Mouse (Mus musculus): ENCODE measurements at regions not wholly inside any gene's neighbourhood (a gene's known extent, or its start where the extent isn't known, plus 50 kb on each side); places are given as distances from the start of the nearest gene placed in this dataset.
"Not testable (repeated sequence)": the region's sequence is repeated elsewhere in the genome, so short reads cannot be mapped to it uniquely, and the experiment has no call there.

GRCm38 (mm10) chr12:45287759-45288158, 213.2 kb upstream of the Stxbp6 start:
- no peak for DNase-seq

DNA sequence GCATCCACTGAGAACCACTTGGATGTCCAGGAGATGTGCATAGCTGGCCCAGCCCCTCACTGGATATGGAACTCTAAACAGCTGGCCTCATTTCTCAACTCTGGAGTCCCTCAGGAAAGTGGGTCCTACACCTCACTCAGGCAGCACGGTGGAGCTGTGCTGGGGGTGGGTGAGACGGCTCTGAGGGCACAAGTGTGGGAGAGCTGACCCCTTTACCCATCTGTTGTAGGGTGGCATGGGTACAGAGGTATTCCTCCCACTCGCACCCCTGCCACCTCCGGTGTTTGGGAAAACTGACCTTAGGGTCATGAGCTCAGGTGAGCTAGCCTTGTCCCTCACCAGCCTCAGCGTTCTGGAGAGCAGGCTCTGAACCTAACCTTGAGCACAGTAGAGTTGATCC, 181.8 kb upstream of the Stxbp6 start:
- no peak for DNase-seq

- DNase-seq = no peak
These were observed 136.6 kb upstream of the Stxbp6 start for GRCm38 (mm10) chr12:45211131-45211530.

GRCm38 (mm10) chr12:45195304-45195920, 120.9 kb upstream of the Stxbp6 start:
- no peak for DNase-seq

DNA sequence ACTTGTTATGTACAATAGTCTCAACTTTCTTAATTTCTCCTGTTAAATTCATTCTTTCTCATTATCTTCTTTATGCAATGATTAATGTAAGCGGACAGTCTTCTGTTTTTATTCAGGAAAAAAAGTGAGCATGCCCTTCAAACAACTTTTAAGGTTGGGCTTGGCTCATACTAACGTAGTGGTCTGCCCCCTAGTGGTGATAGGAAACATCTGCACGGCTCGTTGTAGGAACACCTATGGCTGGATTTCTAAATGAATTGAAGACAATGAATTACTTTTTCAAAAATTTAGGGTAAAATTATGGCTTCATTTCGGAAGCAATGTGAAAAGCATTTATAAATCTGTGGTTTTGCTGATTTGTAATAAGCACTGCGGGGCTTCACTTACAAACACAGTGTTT, 112.6 kb upstream of the Stxbp6 start:
- DNase-seq = peak; percentile 31

DNA sequence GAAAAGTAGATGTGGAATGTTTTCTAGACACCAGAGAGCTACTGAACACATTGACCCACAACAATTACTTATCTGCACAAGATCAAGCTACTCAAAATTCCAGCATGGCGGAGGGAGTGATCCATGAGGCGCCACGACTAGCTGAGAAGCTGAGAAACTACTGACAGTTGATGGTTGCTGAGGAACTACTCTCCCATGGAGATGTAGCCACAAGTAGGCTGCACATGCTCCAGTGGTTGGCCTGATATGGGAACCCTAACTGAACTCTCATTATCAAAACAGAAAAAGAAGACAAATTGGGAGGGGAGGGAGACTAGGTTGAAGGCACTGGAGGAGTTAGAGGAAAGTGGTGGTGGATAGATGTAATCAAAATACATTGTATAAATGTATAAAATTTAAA, 110.0 kb upstream of the Stxbp6 start:
- DNase-seq = no peak

- no peak for DNase-seq
These were observed 102.9 kb upstream of the Stxbp6 start for GRCm38 (mm10) chr12:45177454-45177853.

DNA sequence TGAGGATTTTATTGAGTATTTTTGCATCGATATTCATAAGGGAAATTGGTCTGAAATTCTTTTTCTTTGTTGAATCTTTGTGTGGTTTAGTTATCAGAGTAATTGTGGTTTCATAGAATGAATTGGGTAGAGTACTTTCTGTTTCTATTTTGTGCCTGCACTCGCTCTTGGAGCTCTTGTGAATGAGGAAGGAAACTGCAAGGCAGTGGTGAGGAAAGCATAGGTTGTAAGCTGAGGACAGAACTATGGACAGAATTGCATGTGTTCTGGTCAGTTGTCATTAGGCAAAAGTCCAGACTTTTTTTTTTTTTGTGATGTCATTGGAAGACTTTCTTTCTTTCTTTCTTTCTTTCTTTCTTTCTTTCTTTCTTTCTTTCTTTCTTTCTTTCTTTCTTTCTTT, 100.8 kb upstream of the Stxbp6 start:
- not testable (repeated sequence) for DNase-seq

DNA sequence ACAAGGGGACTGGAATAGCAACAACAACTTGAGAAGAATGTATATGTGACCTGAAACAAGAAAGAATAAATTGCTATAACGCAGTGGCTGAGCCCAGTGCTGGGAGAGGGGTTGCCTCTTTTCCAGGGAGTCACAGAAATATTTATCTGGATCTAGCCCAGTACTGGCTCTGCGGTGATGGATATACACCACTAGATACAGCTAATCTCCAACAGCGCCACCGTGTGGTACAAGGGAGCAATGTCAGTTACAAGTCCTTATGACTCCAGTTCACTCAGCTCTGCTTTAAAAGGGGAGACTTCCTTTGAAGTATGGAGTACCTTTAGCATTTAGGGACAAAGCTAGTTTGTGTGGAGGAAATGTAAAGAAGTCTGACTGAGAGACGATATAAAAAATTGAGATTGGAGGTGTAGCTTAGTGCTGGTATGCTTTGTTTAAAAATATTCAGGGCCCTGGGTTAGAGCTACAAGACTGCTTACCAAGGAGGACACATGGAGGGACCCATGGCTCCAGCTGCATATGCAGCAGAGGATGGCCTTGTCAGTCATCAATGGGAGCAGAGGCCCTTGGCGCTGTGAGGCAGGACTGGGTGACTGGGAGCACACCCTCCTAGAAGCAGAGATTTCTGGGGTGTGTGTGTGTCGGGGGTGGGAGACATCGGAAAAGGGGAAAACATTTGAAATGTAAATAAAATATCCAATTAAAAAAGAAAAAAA, 97.6 kb upstream of the Stxbp6 start:
- peak; percentile 61 for DNase-seq

GRCm38 (mm10) chr12:45162011-45162410, 87.5 kb upstream of the Stxbp6 start:
- peak; percentile 45 for DNase-seq

GRCm38 (mm10) chr12:45161581-45161980, 87.1 kb upstream of the Stxbp6 start:
- DNase-seq = not testable (repeated sequence)

DNA sequence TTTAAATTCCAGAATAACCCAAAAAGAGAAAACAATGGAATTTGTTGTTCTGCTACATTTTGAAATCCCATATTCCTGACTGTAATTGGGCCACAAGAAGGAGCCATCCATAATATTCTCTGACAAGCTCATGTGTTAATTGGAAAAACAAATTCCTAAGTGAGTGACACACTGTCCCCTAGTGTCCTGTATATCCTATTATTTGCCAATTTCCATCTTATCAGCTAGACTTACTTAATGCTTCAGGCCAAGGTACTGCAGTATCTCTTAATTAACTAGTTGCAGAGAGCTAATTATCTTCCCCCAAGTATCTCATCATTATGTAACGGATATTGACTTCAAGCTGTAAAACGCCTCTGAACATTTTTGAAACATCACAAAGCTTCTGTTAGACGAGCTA, 84.5 kb upstream of the Stxbp6 start:
- DNase-seq = no peak

DNA sequence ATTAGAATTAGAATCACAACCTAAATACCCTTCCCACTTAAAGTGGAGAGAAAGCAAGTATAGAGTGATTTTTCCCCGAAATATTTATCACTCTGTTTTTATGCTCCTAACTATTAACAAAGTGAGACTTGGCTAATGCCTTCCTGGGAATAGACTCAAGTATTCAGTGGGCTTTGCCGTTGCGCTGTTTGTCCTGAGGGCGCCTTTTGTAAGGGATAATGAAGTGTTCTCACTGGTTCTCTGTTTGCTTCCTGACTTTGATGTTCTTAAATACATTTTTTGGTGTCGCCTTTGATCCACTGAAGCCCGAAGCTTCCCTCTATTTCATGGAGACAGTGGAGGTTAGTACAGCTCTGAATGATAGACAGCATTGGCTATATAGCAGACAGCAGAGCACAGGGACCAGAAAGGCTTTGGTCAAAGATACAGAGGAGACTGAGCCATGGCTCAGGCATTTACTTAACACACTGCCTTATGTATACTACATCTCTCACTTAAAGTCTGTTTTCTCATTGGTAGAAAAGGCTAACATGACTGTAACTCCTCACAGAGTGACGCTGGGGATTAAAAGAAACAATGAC, 63.0 kb upstream of the Stxbp6 start:
- no peak for DNase-seq

DNA sequence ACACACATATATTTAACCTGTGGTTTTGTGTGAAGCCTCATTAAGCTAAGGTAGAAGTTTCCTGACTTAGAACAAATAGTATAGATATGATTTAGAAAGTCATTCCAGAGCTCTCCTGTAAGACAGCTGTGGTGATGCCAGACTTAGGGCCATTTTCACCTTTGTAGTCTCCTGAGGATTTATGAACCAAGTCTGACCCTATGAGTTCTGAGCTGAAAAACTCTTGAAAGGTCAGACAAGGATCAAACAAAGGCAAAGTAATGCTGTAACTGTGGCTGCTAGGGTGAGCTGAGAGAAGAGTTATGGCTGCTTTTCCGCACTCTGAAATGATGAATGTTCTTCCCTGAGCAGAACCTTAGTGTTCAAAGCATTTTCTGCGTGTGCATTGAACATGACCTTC, 58.9 kb upstream of the Stxbp6 start:
- no peak for DNase-seq

GRCm38 (mm10) chr12:45131139-45131538, 56.6 kb upstream of the Stxbp6 start:
- peak; percentile 3 for DNase-seq

DNA sequence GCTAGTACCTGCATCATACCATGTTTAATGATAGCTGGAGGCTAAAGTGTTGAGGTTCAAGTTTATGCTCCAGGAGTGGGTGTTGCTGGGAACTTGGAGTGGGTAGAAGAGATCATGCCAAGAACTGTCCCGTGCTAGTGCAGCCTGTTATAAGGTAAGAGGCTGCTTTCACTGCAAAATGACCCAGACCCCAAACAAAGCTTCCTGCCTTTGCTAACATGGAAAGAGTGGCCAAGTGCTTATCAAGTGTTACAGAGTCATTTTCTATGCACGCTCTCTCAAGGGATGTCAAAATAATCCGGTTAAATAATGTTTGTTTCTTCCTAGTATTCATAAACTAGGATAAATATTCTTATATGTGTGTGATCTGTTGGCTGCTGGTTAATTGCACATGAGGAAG, 51.4 kb upstream of the Stxbp6 start:
- DNase-seq = no peak
